Mouse (Mus musculus): Measurements from ENCODE around the gene B4gat1.
"Not testable (repeated sequence)": the region's sequence is repeated elsewhere in the genome, so short reads cannot be mapped to it uniquely, and the experiment has no call there.

Gene B4gat1

DNA sequence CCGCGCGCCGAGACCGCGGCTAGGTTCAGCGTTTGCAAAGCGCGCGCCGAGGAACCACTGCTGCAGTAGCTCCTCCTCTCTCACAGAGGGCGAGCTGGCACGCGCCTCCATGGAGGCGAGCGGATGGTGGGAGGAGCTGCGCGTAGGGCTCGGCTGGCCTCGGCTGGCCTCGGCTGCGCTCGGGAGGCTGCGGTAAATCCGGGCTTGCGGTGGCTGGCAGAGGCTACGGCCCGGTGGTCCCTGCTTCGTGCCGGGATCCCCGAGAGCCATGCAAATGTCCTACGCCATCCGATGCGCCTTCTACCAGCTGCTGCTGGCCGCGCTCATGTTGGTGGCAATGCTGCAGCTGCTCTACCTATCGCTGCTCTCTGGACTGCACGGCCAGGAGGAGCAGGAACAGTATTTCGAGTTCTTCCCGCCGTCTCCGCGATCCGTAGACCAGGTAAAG lies at the start of gene B4gat1, which contains the start of gene AC124502.3:
B4gat1 (plus strand) TSS at position 118 of the 448 bp plus-strand sequence.
AC124502.3 (plus strand) TSS at position 183 of the 448 bp plus-strand sequence.
- DNase-seq (ENCODE audit: low spot score), result peak; percentile 81

- DNase-seq (ENCODE audit: low spot score), result no peak
Observed at GRCm38 (mm10) chr19:4989013-4989412, 49.6 kb upstream of the B4gat1 start.

- DNase-seq (ENCODE audit: low spot score), result peak; percentile 62
Observed at GRCm38 (mm10) chr19:4989434-4990255, 49.0 kb upstream of the B4gat1 start.

DNA sequence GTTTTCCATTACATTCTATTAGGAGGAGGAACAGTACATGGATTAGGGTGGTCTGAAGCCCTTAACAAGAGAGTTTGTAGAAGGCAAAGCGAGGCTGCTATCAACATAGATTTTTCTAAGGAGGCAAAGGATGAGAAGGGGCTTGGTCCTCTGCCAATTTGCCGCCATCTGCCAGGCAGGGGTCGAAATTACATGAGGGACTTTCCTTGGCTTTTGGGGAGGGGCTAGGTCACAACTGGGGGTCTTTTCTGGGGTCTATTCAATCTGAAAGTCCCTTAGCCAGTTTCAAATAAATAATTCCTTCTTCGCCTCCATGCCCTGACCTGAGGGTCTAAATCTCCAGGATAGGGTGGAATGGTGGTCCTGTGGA lies 48.4 kb upstream of the B4gat1 start, which contains the start of gene Npas4:
Npas4 (minus strand) TSS at position 61 of the 370 bp plus-strand sequence.
- DNase-seq (ENCODE audit: low spot score), result no peak

DNA sequence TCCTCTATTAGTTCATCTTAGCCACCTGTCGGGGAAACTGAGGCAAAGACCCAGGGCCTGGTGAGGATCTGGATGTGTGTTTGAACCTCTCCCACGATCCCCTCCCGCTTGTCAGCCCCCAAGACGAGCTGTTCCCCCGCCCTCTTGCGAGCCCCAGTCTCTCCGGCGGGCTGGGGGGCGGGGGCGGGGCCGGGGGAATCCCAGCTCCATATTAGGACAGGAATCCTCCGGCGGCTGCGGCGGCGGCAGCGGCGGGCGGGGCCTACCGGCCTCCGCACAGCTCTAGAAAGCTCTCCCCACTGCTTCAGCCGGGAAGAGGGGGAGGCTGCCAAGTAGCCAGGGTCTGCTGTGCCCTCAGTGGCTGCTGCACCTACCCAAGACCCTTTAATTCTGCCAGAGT lies 47.9 kb upstream of the B4gat1 start:
- no peak for DNase-seq (ENCODE audit: low spot score)

- DNase-seq (ENCODE audit: low spot score), result no peak
Observed at GRCm38 (mm10) chr19:4992371-4992770, 46.3 kb upstream of the B4gat1 start.

GRCm38 (mm10) chr19:4992904-4993303 lies 45.7 kb upstream of the B4gat1 start:
- peak; percentile 84 for DNase-seq (ENCODE audit: low spot score)

DNA sequence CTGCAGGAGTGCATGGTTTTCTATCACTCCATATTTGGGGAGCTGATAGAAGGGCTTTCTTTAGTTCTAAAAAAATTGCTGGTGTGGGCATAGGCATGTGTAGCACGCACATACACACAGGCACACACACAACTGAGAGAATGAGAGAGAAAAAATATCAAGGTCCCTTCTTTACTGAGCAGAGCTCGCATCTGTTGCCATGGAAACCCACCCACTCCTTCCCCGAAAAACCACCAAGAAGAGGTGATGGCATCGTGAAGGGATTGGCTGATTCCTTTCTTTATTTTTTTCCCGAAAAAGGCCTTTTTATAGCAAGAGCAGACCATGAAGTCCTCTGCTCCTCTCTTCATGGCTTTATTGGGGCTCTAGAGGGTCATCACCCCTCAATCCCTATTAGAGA lies 44.6 kb upstream of the B4gat1 start:
- peak; percentile 86 for DNase-seq (ENCODE audit: low spot score)

- peak; percentile 75 for DNase-seq (ENCODE audit: low spot score)
Observed at GRCm38 (mm10) chr19:4999445-5000140, 39.0 kb upstream of the B4gat1 start.

GRCm38 (mm10) chr19:5001666-5002406 lies 36.8 kb upstream of the B4gat1 start:
- peak; percentile 94 for DNase-seq (ENCODE audit: low spot score)

DNA sequence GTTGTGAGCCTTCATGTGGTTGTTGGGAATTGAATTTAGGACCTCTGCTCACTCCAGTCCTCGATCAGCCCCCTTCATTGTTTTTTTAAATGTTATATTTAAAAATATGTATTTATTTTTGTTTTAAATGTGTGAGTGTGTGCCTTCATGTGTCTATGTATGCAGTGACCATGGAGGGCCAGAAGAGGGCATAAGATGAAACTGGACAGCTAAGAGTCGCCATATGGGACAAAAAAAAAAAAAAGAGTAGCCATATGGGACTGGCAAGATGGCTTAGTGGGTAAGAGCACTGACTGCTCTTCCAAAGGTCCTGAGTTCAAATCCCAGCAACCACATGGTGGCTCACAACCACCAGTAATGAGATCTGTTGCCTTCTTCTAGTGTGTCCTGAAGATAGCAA lies 35.0 kb upstream of the B4gat1 start:
- DNase-seq (ENCODE audit: low spot score), result not testable (repeated sequence)

DNA sequence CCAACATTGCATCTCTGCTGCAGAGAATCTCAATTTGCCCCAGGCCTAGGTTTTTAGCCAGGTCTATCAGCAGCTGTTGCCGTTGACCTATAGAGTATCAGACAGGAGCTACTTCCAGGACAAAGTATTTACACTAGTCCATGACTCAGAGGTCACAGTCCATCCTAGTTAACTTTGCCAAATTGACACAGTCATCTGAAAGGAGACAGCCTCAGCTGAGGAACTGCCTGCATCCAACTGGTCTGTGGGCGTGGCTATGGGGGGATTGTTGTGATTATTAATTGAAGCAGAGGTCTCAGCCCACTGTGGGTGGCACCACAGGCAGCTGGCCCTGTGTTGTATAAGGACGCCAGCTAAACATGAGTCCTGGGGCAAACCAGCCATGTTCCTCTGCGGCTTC lies 33.7 kb upstream of the B4gat1 start:
- DNase-seq (ENCODE audit: low spot score), result no peak

DNA sequence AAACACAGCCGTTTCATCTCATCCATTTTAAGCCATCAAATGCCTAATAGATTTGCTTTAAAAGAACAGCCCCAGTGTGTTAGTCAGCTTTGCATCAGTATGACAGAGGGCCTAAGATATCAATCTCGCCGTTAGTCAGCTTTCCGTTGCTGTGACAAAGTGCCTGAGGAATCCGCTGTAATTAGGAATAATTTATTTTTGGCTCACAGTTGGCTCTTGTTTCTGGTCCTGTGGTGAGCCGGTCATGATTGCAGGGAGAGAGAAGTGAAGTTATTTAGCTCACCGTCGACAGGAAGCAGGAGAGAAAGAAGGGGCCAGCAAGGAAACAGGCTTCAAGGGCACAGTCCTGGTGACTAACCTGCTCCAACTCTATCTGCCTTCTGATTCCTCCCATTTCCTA lies 25.5 kb upstream of the B4gat1 start:
- DNase-seq (ENCODE audit: low spot score), result no peak

GRCm38 (mm10) chr19:5014961-5015398 lies 23.6 kb upstream of the B4gat1 start:
- no peak for DNase-seq (ENCODE audit: low spot score)

DNA sequence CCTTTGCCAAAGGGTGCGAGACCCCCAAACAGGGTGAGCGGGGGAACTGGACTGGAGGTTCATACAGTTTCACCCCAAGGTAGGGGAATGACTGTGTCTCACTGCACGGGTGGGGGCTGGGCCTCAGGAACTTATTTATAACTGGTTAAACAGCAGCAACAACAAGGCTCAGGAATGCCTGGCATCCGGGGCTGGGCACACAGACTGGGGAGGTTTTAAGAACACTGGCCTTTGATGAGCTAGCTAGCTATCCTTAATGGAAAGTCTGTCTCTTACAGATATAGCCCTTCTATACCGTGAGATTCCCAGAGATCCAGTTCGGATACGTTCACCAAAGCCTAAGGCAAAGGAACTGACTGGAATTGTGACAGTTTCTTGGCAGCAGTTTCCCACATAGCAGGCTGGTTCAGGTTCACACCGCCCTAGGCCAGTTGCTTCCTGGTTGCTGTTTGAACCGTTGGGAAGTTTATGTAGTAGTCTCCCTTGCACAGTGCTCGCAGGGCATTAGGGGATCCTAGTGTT lies 22.3 kb upstream of the B4gat1 start:
- no peak for DNase-seq (ENCODE audit: low spot score)

DNA sequence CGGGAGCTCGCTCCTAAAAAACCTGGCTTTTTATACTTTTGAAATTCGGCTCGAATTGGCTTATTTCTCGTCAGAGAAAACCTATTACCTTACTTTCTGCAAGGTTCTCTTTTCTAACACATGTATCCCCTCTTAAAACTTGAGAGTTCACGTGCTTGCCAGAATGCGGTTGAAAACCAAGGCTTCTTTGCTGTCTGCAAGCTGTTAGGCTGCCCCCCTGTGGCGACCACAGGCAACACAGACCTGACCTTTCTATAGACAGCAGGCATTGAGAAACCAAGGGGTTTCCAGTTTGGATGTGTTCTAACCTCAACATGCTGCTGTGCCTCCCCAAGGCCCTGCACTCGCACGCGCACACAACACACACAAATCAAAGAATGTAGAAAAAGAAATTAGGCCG lies 21.8 kb upstream of the B4gat1 start:
- DNase-seq (ENCODE audit: low spot score), result no peak

- no peak for DNase-seq (ENCODE audit: low spot score)
Observed at GRCm38 (mm10) chr19:5017611-5018010, 21.0 kb upstream of the B4gat1 start.

DNA sequence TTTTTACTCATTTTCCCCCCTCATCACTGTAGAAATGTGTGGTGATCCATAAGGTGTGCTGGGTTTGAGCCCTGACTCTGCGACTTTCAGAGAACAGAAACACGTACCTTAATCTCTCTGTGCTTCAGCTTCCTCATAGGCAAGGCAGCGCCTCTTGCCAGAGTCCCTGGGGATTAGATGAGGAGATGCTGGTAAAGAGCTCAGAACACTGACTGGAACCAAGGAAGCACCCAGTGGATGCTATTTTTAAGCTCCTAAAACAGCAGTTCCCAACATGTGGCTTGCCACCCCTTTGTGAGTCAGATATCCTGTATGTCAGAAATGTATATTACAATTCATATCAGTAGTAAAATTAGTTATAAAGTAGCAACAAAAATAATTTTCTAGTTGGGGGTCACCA lies 20.4 kb upstream of the B4gat1 start:
- DNase-seq (ENCODE audit: low spot score), result no peak

GRCm38 (mm10) chr19:5021416-5021815 lies 17.2 kb upstream of the B4gat1 start:
- DNase-seq (ENCODE audit: low spot score), result no peak

DNA sequence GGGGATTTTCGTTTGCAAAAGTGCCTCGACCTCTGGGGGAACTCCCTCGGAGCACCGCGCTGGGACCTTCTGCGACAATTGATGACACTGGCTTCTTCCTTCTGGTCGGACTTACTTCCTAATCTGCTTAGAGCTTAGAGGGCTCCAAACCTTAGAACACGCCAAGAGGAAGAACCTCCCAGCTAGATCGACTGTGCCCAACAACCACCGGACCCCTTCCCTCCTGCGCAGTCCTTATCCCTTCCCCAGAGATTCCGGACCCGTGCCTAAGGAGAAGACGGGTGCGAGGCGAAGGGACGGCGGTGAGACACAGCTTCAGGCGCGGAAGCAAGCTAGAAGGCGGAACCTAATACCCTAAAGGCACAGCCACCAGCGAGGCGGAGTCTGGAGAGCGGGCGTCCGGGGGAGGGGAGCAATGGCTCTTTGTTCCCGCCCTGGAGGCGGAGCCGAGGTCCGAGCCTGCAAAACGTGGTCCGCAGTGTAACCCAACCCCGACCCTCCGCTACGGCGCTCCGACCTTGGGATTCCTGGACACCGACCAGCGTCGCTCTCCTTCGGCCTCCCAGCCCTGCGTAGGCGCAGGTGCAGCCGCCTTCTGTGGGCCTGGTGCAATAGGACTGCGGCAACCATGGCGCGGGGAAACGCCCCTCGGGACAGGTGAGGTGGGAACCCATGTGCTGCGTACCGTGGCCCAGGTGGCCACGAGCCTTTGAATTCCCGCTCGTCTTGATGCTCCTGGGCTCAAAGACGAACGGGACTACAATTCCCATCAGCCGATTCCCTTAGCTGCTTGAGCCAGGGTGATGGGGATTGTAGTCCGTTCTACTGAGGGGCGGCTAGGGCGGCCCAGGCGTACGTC lies 14.8 kb upstream of the B4gat1 start, which contains the start of gene Slc29a2:
Slc29a2 (plus strand) TSS at position 240 of the 859 bp plus-strand sequence.
- peak; percentile 80 for DNase-seq (ENCODE audit: low spot score)

- no peak for DNase-seq (ENCODE audit: low spot score)
Observed at GRCm38 (mm10) chr19:5026111-5026510, 12.5 kb upstream of the B4gat1 start.

All from left cerebral cortex, adult 11 months (tissue).